Comparison of ENCODE assay signal across 8 mouse cellular contexts in genomic region chrX:140522071-140522765, GRCm38 (mm10).
A peak's percentile ranks its signal among the peaks of the same experiment; 100 is the strongest.
DNase-seq lines count a peak whose midpoint lies in the region; ATAC-seq and TF ChIP-seq lines count a peak whose summit lies in the region.
"Had no signal": no experiment of that assay in that cellular context is flagged by ENCODE, and none has a peak within 500 bp of the region (broad histone marks: within the 10 kb centered on the region; RNA-seq: fewer than 3 reads in every experiment).

No protein-coding gene starts in this region.

- peaks cover 9% of the 10 kb centered on the region for H3K4me1 ChIP-seq in liver, postnatal 0 days (ENCODE audit: insufficient read depth)
- H3K4me1 ChIP-seq in bone marrow, adult 2 months (ENCODE audit: control insufficient read depth, insufficient read depth, low read length) = peaks cover 1% of the 10 kb centered on the region; the same call in 1 of the 2 replicates
- H3K4me1 ChIP-seq in kidney, adult 2 months (ENCODE audit: control insufficient read depth, insufficient read depth, low read length) = peaks cover 16% of the 10 kb centered on the region; the same call in 1 of the 2 replicates
- no peaks in the 10 kb centered on the region for H3K4me1 ChIP-seq in midbrain, embryonic 14.5 days (ENCODE audit: control insufficient read depth, insufficient read depth, low read length)

- H3K27me3 ChIP-seq in liver, postnatal 0 days (ENCODE audit: insufficient read depth, low read length) = 0 out of 2 replicates have a peak, but pooled peaks cover 4% of the 10 kb centered on the region
- H3K27me3 ChIP-seq in kidney, adult 2 months (replicated peaks; ENCODE audit: control insufficient read depth, insufficient read depth, low read length) = no peaks in the 10 kb centered on the region
- no peaks in the 10 kb centered on the region for H3K27me3 ChIP-seq in midbrain, embryonic 14.5 days (ENCODE audit: control insufficient read depth, insufficient read depth, low read length)

- TF ChIP-seq EP300 in liver, postnatal 0 days (IDR thresholded peaks at IDR 0.05; ENCODE audit: low read depth) = no peak

- no peak for ATAC-seq in liver, postnatal 0 days
- ATAC-seq in megakaryocyte progenitor cell, adult 5-6 weeks (replicated peaks; ENCODE audit: poor library complexity) = peak; percentile 31; the same call in 1 of the 2 replicates
- ATAC-seq in midbrain, embryonic 14.5 days (ENCODE audit: low FRiP score, low TSS enrichment) = no peak

- no peak overlapping the region for H3K4me3 ChIP-seq in liver, postnatal 0 days (ENCODE audit: low read depth, low read length)
- no peak overlapping the region for H3K4me3 ChIP-seq in bone marrow, adult 2 months (replicated peaks; ENCODE audit: control insufficient read depth, low read depth, low read length)
- H3K4me3 ChIP-seq in kidney, adult 2 months (ENCODE audit: insufficient read depth, low read depth, low read length) = no peak overlapping the region
- H3K4me3 ChIP-seq in midbrain, embryonic 14.5 days (replicated peaks; ENCODE audit: low read depth, low read length) = no peak overlapping the region

- no peaks in the 10 kb centered on the region for H3K9me3 ChIP-seq in liver, postnatal 0 days (ENCODE audit: low read length)
- H3K9me3 ChIP-seq in midbrain, embryonic 14.5 days (ENCODE audit: control insufficient read depth, low read length) = no peaks in the 10 kb centered on the region

- no peak for TF ChIP-seq POLR2A in bone marrow, adult 2 months (IDR thresholded peaks at IDR 0.05; ENCODE audit: borderline replicate concordance, control insufficient read depth, low read depth, low read length)
- TF ChIP-seq POLR2A in kidney, adult 2 months (IDR thresholded peaks at IDR 0.05; ENCODE audit: low read depth, low read length) = no peak

- H3K36me3 ChIP-seq in liver, postnatal 0 days (replicated peaks; ENCODE audit: insufficient read depth, low read length) = no peaks in the 10 kb centered on the region
- no peaks in the 10 kb centered on the region for H3K36me3 ChIP-seq in kidney, adult 2 months (ENCODE audit: control insufficient read depth, insufficient read depth, low read length)
- H3K36me3 ChIP-seq in midbrain, embryonic 14.5 days (ENCODE audit: control insufficient read depth, insufficient read depth, low read length) = no peaks in the 10 kb centered on the region

- H3K9ac ChIP-seq in liver, postnatal 0 days (replicated peaks) = no peak overlapping the region
- no peak overlapping the region for H3K9ac ChIP-seq in midbrain, embryonic 14.5 days (replicated peaks; ENCODE audit: low read length)

- WGBS in liver, postnatal 0 days (ENCODE audit: insufficient replicate concordance) = 57% methylated on average over 14 of the region's 14 CpGs
- WGBS in bone marrow, adult 2 months = 51% methylated on average over 14 of the region's 14 CpGs
- 19% methylated on average over 14 of the region's 14 CpGs for WGBS in kidney, adult 2 months
- WGBS in midbrain, embryonic 14.5 days = 76% methylated on average over 14 of the region's 14 CpGs

- peak; percentile 40 for DNase-seq in liver, postnatal 0 days
- no peak for DNase-seq in liver
- DNase-seq in kidney, adult 2 months = peak; percentile 80
- DNase-seq in urinary bladder, postnatal 4 days (ENCODE audit: low spot score in 2 of 2) = no peak
- DNase-seq in midbrain, embryonic 14.5 days = no peak
- DNase-seq: heart, postnatal 14 days had no signal

- H3K27ac ChIP-seq in liver, postnatal 0 days (ENCODE audit: low read depth) = 0 out of 2 replicates have a peak overlapping the region, but pooled peaks have one; percentile 7
- 0 out of 2 replicates have a peak overlapping the region, but pooled peaks have one; percentile 15 for H3K27ac ChIP-seq in bone marrow, adult 2 months (ENCODE audit: control insufficient read depth, insufficient read depth, low read depth, low read length, poor library complexity)
- peak overlapping the region; percentile 53 for H3K27ac ChIP-seq in kidney, adult 2 months (ENCODE audit: insufficient read depth, low read depth, low read length)
- H3K27ac ChIP-seq in midbrain, embryonic 14.5 days (replicated peaks; ENCODE audit: low read depth, low read length) = no peak overlapping the region

- H3K4me2 ChIP-seq in liver, postnatal 0 days (ENCODE audit: low read depth, low read length) = no peak overlapping the region
- H3K4me2 ChIP-seq in midbrain, embryonic 14.5 days (ENCODE audit: low read length) = no peak overlapping the region

- TF ChIP-seq CTCF in liver, postnatal 0 days (IDR thresholded peaks at IDR 0.05; ENCODE audit: low read depth) = peak; percentile 32
- TF ChIP-seq CTCF in bone marrow, adult 2 months (IDR thresholded peaks at IDR 0.05; ENCODE audit: control insufficient read depth, insufficient read depth, low read length) = no peak
- TF ChIP-seq CTCF in kidney, adult 2 months (conservative IDR thresholded peaks at IDR 0.05; ENCODE audit: insufficient read depth, insufficient read length, low read depth, low read length) = peak; percentile 31

Comparison
In these comparisons a context has a peak if more than half of its experiments do, and no peak if none do; other contexts are left out.
1. DNase-seq: peak in liver, postnatal 0 days (single experiment) and kidney, adult 2 months (single experiment); none in liver (single experiment), urinary bladder, postnatal 4 days (0 of 2) and midbrain, embryonic 14.5 days (single experiment).